Mouse (Mus musculus): Measurements from ENCODE around the gene Olfr1393. TPM values are rescaled to one million over a fixed set of nuclear protein-coding genes. Genes with fewer than 3 reads are reported as not detected.

Gene Olfr1393
- polyA plus RNA-seq, 1 experiment from 2014 or later, result 0.16 TPM

DNA sequence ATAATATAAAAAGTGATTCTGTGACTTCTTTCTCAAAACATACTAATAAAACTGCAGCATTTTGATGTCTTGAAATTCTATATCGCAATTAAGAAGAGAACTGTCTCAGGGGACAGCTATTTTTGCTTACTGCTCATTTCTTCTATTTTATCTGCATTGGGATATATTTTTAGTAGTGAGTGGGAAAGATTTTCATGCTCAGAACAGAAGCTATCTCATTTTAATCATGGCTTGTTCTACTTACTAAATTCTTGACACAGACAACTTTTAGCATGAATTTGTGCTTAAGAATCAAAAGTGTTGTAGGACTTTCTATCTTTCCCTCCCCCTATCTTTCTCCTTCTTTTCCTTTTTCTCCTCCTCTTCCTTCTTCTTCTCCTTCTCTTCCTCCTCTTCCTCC lies 51.6 kb downstream of the Olfr1393 start:
- Histone ChIP-seq H3K27me3 (replicated peaks) (no peaks in the 10 kb centered on the region), H3K9ac (no peak overlapping the region), H3K4me3 (no peak overlapping the region), H3K36me3 (no peaks in the 10 kb centered on the region), H3K27ac (replicated peaks) (no peak overlapping the region), H3K9me3 (no peaks in the 10 kb centered on the region), H3K4me2 (no peak overlapping the region), H3K4me1 (no peaks in the 10 kb centered on the region)
- 62% methylated on average over 1 of the region's 1 CpGs for WGBS
- ATAC-seq (ENCODE audit: extremely low read depth, insufficient number of reproducible peaks, low FRiP score, low TSS enrichment), result no peak

Other genes with a start within 250 kb of the Olfr1393 start
- gene 9930111J21Rik2, start 227.1 kb upstream of the Olfr1393 start, polyA plus RNA-seq (2015; fragmentation: Nextera tagmentation; extraction: Ambion mirVana), result 0.13 and 0.78 TPM in 2 replicates
- gene Tgtp2, start 214.1 kb upstream of the Olfr1393 start, polyA plus RNA-seq (2015; fragmentation: Nextera tagmentation; extraction: Ambion mirVana), result 0.11 and 0.27 TPM in 2 replicates
- 1.3 and 1.4 TPM in 2 replicates for gene Ifi47, start 201.7 kb upstream of the Olfr1393 start, polyA plus RNA-seq (2015; fragmentation: Nextera tagmentation; extraction: Ambion mirVana)
- gene Olfr1396, start 163.4 kb upstream of the Olfr1393 start, polyA plus RNA-seq (2015; fragmentation: Nextera tagmentation; extraction: Ambion mirVana), result not detected in 2 replicates
- not detected in 2 replicates for gene Olfr1395, start 136.0 kb upstream of the Olfr1393 start, polyA plus RNA-seq (2015; fragmentation: Nextera tagmentation; extraction: Ambion mirVana)
- gene Olfr1394, start 123.9 kb upstream of the Olfr1393 start, polyA plus RNA-seq (2015; fragmentation: Nextera tagmentation; extraction: Ambion mirVana), result not detected in 2 replicates
- gene Btnl9, start 91.1 kb upstream of the Olfr1393 start, polyA plus RNA-seq (2015; fragmentation: Nextera tagmentation; extraction: Ambion mirVana), result 2.8 and 3.0 TPM in 2 replicates
- gene Zfp62, start 75.0 kb upstream of the Olfr1393 start, polyA plus RNA-seq (2015; fragmentation: Nextera tagmentation; extraction: Ambion mirVana), result 24.9 and 26.3 TPM in 2 replicates
- 44.2 and 44.9 TPM in 2 replicates for gene Mgat1, start 34.1 kb upstream of the Olfr1393 start, polyA plus RNA-seq (2015; fragmentation: Nextera tagmentation; extraction: Ambion mirVana)
- gene Olfr1392, start 7.0 kb downstream of the Olfr1393 start, polyA plus RNA-seq (2015; fragmentation: Nextera tagmentation; extraction: Ambion mirVana), result not detected in 2 replicates
- not detected in 2 replicates for gene Olfr10, start 26.4 kb downstream of the Olfr1393 start, polyA plus RNA-seq (2015; fragmentation: Nextera tagmentation; extraction: Ambion mirVana)
- not detected in 2 replicates for gene Olfr1391, start 44.4 kb downstream of the Olfr1393 start, polyA plus RNA-seq (2015; fragmentation: Nextera tagmentation; extraction: Ambion mirVana)
- not detected in 2 replicates for gene Olfr1390, start 56.9 kb downstream of the Olfr1393 start, polyA plus RNA-seq (2015; fragmentation: Nextera tagmentation; extraction: Ambion mirVana)
- gene Olfr1389, start 144.8 kb downstream of the Olfr1393 start, polyA plus RNA-seq (2015; fragmentation: Nextera tagmentation; extraction: Ambion mirVana), result not detected in 2 replicates
- not detected in 2 replicates for gene Olfr1388, start 158.3 kb downstream of the Olfr1393 start, polyA plus RNA-seq (2015; fragmentation: Nextera tagmentation; extraction: Ambion mirVana)
- gene Olfr1387, start 177.0 kb downstream of the Olfr1393 start, polyA plus RNA-seq (2015; fragmentation: Nextera tagmentation; extraction: Ambion mirVana), result not detected in 2 replicates
- gene Olfr1386, start 186.7 kb downstream of the Olfr1393 start, polyA plus RNA-seq (2015; fragmentation: Nextera tagmentation; extraction: Ambion mirVana), result not detected in 2 replicates
- not detected in 2 replicates for gene Olfr1385, start 210.8 kb downstream of the Olfr1393 start, polyA plus RNA-seq (2015; fragmentation: Nextera tagmentation; extraction: Ambion mirVana)
- not detected in 2 replicates for gene Olfr1384, start 228.4 kb downstream of the Olfr1393 start, polyA plus RNA-seq (2015; fragmentation: Nextera tagmentation; extraction: Ambion mirVana)
- gene Olfr1383, start 241.3 kb downstream of the Olfr1393 start, polyA plus RNA-seq (2015; fragmentation: Nextera tagmentation; extraction: Ambion mirVana), result not detected in 2 replicates
- gene Olfr1382, start 249.9 kb downstream of the Olfr1393 start, polyA plus RNA-seq (2015; fragmentation: Nextera tagmentation; extraction: Ambion mirVana), result not detected in 2 replicates